Mouse (Mus musculus) G1E-ER4 (cell line): ENCODE measurements around the gene Olfr769. TPM values are rescaled to one million over a fixed set of nuclear protein-coding genes. Genes with fewer than 3 reads are reported as not detected.
"Not testable (repeated sequence)": the region's sequence is repeated elsewhere in the genome, so short reads cannot be mapped to it uniquely, and the experiment has no call there.

ENCODE experiments used
- GATA1 ChIP-seq: IDR thresholded peaks from one replicate; pipeline ENCODE4 v1.8.0; 2012; ENCODE audit warnings: low read length, inconsistent platforms
- polyA plus RNA-seq: library from polyadenylated mRNA; stranded (reverse); fragments of >175 nt; gene quantifications from 2 replicates; pipeline ENCODE4 v1.2.3, GENCODE M21; 2012

The Olfr769 gene
- not detected in 2 replicates for polyA plus RNA-seq

GRCm38 (mm10) chr10:129117761-129118160 lies at the start of gene Olfr769:
Gene Olfr769 (minus strand): TSS chr10:129117861.
- no peak for TF ChIP-seq GATA1

GRCm38 (mm10) chr10:129164651-129165050 lies 47.0 kb upstream of the Olfr769 start, which contains the start of gene Olfr771:
Gene Olfr771 (minus strand): TSS chr10:129164751.
- no peak for TF ChIP-seq GATA1

GRCm38 (mm10) chr10:129138898-129139297 lies 21.2 kb upstream of the Olfr769 start, which contains the start of gene Olfr770:
Gene Olfr770 (minus strand): TSS chr10:129138998.
- no peak for TF ChIP-seq GATA1

- TF ChIP-seq GATA1, result no peak
Measured at GRCm38 (mm10) chr10:129115146-129115545, 2.5 kb downstream of the Olfr769 start.

GRCm38 (mm10) chr10:129101231-129101630 lies 16.4 kb downstream of the Olfr769 start:
- no peak for TF ChIP-seq GATA1

- TF ChIP-seq GATA1, result no peak
Measured at GRCm38 (mm10) chr10:129099275-129099674, 18.4 kb downstream of the Olfr769 start, which contains the start of gene Olfr768. Gene Olfr768 (minus strand): TSS chr10:129099375.

- not testable (repeated sequence) for TF ChIP-seq GATA1
Measured at GRCm38 (mm10) chr10:129082810-129083209, 34.9 kb downstream of the Olfr769 start, which contains the start of gene Olfr767. Gene Olfr767 (minus strand): TSS chr10:129082910.

GRCm38 (mm10) chr10:129068877-129069276 lies 48.8 kb downstream of the Olfr769 start, which contains the start of gene Olfr766-ps1:
Gene Olfr766-ps1 (minus strand): TSS chr10:129068977.
- no peak for TF ChIP-seq GATA1

Other genes with a start within 250 kb of the Olfr769 start
- gene Gdf11, start 226.1 kb downstream of the Olfr769 start, polyA plus RNA-seq, result 0.02 and 0.04 TPM in 2 replicates
- gene Cd63, start 216.9 kb downstream of the Olfr769 start, polyA plus RNA-seq, result not detected in 2 replicates
- 0.61 and 0.65 TPM in 2 replicates for gene Rdh5, start 195.0 kb downstream of the Olfr769 start, polyA plus RNA-seq
- gene Bloc1s1, start 193.8 kb downstream of the Olfr769 start, polyA plus RNA-seq, result 105 and 109 TPM in 2 replicates
- 0.43 and 0.71 TPM in 2 replicates for gene Itga7, start 184.0 kb downstream of the Olfr769 start, polyA plus RNA-seq
- 0.06 TPM in 1 of 2 replicates, not detected in the other for gene Mettl7b, start 156.9 kb downstream of the Olfr769 start, polyA plus RNA-seq
- not detected in 2 replicates for gene Olfr9, start 128.4 kb downstream of the Olfr769 start, polyA plus RNA-seq
- not detected in 2 replicates for gene Olfr763, start 107.1 kb downstream of the Olfr769 start, polyA plus RNA-seq
- gene Olfr764-ps1, start 78.0 kb downstream of the Olfr769 start, polyA plus RNA-seq, result not detected in 2 replicates
- not detected in 2 replicates for gene Olfr765, start 67.9 kb downstream of the Olfr769 start, polyA plus RNA-seq
- not detected in 2 replicates for gene Olfr766-ps1, start 48.9 kb downstream of the Olfr769 start, polyA plus RNA-seq
- not detected in 2 replicates for gene Olfr767, start 35.0 kb downstream of the Olfr769 start, polyA plus RNA-seq
- not detected in 2 replicates for gene Olfr768, start 18.5 kb downstream of the Olfr769 start, polyA plus RNA-seq
- gene Olfr770, start 21.1 kb upstream of the Olfr769 start, polyA plus RNA-seq, result not detected in 2 replicates
- gene Olfr771, start 46.9 kb upstream of the Olfr769 start, polyA plus RNA-seq, result not detected in 2 replicates
- not detected in 2 replicates for gene Olfr772, start 60.1 kb upstream of the Olfr769 start, polyA plus RNA-seq
- not detected in 2 replicates for gene Olfr773, start 69.6 kb upstream of the Olfr769 start, polyA plus RNA-seq
- not detected in 2 replicates for gene Olfr774, start 118.3 kb upstream of the Olfr769 start, polyA plus RNA-seq
- gene Olfr775, start 130.6 kb upstream of the Olfr769 start, polyA plus RNA-seq, result not detected in 2 replicates
- not detected in 2 replicates for gene Olfr776, start 141.3 kb upstream of the Olfr769 start, polyA plus RNA-seq
- gene Olfr777, start 153.6 kb upstream of the Olfr769 start, polyA plus RNA-seq, result not detected in 2 replicates
- gene Olfr780, start 200.3 kb upstream of the Olfr769 start, polyA plus RNA-seq, result not detected in 2 replicates
- gene Olfr781, start 211.0 kb upstream of the Olfr769 start, polyA plus RNA-seq, result not detected in 2 replicates
- not detected in 2 replicates for gene Olfr782, start 231.0 kb upstream of the Olfr769 start, polyA plus RNA-seq